Mouse (Mus musculus) neural tube, embryonic 13.5 days (tissue): ENCODE measurements around the gene Ipo11. TPM values are rescaled to one million over a fixed set of nuclear protein-coding genes. Genes with fewer than 3 reads are reported as not detected.

Source experiments
- ATAC-seq: fragments of 200-750 bp; cut with Nextera tagmentation; 2 replicates; pipeline ENCODE4 v1.8.0; 2017; ENCODE audit warnings: low read depth, mild to moderate bottlenecking, moderate TSS enrichment, moderate library complexity
- H3K27ac ChIP-seq: fragments of 300-500 bp; sonication (generic); replicated peaks from 2 replicates; pipeline ENCODE4 v1.5.1; 2015; ENCODE audit warnings: moderate library complexity, mild to moderate bottlenecking, inconsistent platforms
- H3K27me3 ChIP-seq: fragments of 300-500 bp; sonication (generic); 2 replicates; pipeline ENCODE4 v1.6.1; 2015; ENCODE audit warnings: mild to moderate bottlenecking, inconsistent platforms
- H3K36me3 ChIP-seq: fragments of 300-500 bp; sonication (generic); 2 replicates; pipeline ENCODE4 v1.6.1; 2015; ENCODE audit warnings: mild to moderate bottlenecking, inconsistent platforms
- H3K4me1 ChIP-seq: fragments of 300-500 bp; sonication (generic); replicated peaks from 2 replicates; pipeline ENCODE4 v1.6.1; 2015; ENCODE audit warnings: inconsistent platforms
- H3K4me2 ChIP-seq: fragments of 300-500 bp; sonication (generic); 2 replicates; pipeline ENCODE4 v1.6.1; 2015; ENCODE audit warnings: inconsistent platforms, mild to moderate bottlenecking, moderate library complexity
- H3K4me3 ChIP-seq: fragments of 300-500 bp; sonication (generic); 2 replicates; pipeline ENCODE4 v1.5.1; 2015; ENCODE audit warnings: mild to moderate bottlenecking, inconsistent platforms
- H3K9ac ChIP-seq: fragments of 300-500 bp; sonication (generic); 2 replicates; pipeline ENCODE4 v1.6.1; 2015; ENCODE audit warnings: moderate library complexity, mild to moderate bottlenecking, inconsistent platforms
- H3K9me3 ChIP-seq: fragments of 300-500 bp; sonication (generic); 2 replicates; pipeline ENCODE4 v1.6.1; 2016; ENCODE audit warnings: inconsistent platforms
- WGBS: fragments of 180-500 bp; shearing (Covaris S2); methylation state at CpG from one replicate; pipeline ENCODE4 v1.1.7; 2015; 5-methylcytosine and 5-hydroxymethylcytosine counted together
- polyA plus RNA-seq: library from polyadenylated mRNA; unstranded; fragments of >200 nt; fragmentation: Nextera tagmentation; extraction: Ambion mirVana; gene quantifications from 2 replicates; pipeline ENCODE4 v1.2.1, GENCODE M21; 2015

Ipo11 gene
- polyA plus RNA-seq: 32.8 and 36.3 TPM in 2 replicates

DNA sequence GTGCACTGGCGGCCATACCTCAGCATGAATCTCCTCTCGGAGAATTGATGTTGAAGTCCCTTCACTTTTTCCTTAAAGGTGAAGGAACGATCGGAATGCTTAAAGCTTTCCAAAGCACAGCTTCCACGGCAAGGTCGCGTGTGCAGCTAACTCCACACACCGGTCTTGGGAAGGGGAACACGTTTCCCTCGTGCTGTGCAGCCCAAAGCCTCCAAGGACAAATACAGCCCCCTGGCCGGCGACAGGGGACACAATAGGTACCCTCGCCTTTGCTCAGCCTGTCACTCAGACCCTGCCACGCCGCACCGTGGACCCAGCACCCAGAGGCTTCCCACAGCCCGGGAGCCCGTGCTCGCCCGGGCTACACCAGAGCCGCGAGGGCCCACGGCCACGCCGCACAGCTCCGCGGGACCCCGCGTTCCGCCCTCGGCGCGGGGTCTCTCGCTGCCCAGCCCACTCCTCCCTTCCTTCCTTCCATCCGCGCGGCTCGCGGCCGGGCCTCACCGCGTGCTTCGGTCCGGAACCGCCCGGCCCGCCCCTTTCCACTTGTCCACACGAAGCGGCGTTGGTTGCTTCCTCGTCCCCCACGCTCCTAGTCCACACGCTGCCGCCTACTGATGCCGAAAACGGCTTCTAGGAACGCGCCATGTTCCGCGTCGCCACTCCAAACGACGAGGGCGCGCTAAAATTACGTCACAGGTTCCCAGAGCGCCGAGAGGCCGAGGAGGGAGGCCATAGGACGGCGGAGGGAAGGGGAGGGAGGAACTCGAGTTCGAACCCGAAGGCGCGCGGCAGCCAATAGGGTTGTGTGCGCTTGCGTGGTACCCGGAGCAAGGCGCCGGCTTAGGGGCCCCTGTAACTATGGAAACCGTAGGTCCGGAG, at the start of gene Ipo11:
Ipo11 (minus strand) TSS at position 703 of the 882 bp plus-strand sequence.
- WGBS: under 1% methylated on average over 84 of the region's 84 CpGs
- H3K4me2 ChIP-seq: peak within 1 kb of the TSS; percentile 62
- H3K4me1 ChIP-seq: peaks cover 18% of the 10 kb centered on the region
- H3K9ac ChIP-seq: peak within 1 kb of the TSS; percentile 81
- peak; percentile 98 for ATAC-seq
- H3K4me3 ChIP-seq: peak within 1 kb of the TSS; percentile 86
- no peaks in the 10 kb centered on the region for H3K9me3 ChIP-seq
- no peaks in the 10 kb centered on the region for H3K36me3 ChIP-seq
- no peaks in the 10 kb centered on the region for H3K27me3 ChIP-seq
- peak within 1 kb of the TSS; percentile 84 for H3K27ac ChIP-seq

DNA sequence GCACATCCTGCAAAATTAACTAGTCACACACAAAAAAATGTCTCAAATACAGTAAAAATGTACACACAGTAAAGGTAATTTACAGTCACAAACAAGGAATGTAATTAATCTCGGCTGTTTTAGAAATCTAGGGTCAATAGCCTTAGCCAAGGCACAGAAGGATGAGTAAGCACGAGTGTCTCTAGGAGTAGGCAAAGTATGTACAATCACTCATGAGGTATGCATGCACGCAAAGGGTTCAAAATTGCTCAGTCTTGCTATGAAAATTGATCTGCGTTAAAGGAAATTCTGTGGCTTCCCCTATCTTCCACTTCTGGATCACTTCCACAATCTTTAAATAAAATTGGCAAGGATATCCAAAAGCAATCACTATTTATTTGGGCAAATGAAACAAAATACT, 24.7 kb upstream of the Ipo11 start:
- Histone ChIP-seq H3K4me2 (no peak overlapping the region), H3K9ac (no peak overlapping the region), H3K36me3 (peaks cover 61% of the 10 kb centered on the region), H3K4me1 (no peaks in the 10 kb centered on the region), H3K9me3 (no peaks in the 10 kb centered on the region), H3K4me3 (no peak overlapping the region), H3K27ac (no peak overlapping the region), H3K27me3 (no peaks in the 10 kb centered on the region)
- ATAC-seq: no peak
- 91% methylated on average over 4 of the region's 4 CpGs for WGBS

DNA sequence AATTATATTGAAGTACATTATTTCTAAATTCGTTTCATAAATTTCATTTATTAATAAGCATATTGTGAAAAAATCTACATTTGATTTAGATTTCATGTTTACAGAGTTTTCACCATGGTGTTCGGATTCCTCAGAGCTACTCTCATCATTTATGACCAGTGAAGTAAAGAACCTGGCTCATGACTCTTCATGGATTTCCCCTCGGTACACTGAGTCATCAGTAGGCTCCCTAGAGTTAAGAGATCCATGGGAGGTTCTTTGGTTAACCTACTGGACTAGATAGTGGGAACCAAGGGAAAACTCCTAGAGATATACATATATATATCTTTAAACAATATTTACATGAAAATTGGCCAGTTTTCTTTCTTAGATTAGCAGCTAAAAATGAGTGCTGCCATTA, 23.8 kb upstream of the Ipo11 start:
- Histone ChIP-seq H3K36me3 (peaks cover 67% of the 10 kb centered on the region), H3K4me1 (no peaks in the 10 kb centered on the region), H3K4me3 (no peak overlapping the region), H3K9ac (no peak overlapping the region), H3K27me3 (no peaks in the 10 kb centered on the region), H3K9me3 (no peaks in the 10 kb centered on the region), H3K27ac (no peak overlapping the region), H3K4me2 (no peak overlapping the region)
- 89% methylated on average over 3 of the region's 3 CpGs for WGBS
- ATAC-seq: no peak

DNA sequence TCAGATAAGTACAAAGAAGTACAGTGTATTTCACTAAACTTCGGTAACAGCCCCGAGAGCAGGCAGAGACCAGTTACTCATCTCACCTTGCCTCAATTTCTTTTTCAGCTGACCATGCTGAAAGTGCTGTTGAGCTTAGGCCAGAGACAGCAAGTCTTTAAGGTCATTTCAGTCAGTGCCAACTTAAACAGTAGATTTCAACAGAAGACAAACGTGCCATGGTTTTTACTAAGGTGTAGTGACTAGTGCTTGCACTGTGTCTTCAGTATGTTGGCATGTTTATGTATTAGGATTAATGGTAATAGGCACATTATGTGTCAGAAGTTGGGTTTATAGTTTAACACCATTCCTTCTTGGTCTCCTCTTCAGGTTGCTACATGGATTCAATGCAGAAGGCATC, 21.5 kb upstream of the Ipo11 start:
- 90% methylated on average over 3 of the region's 3 CpGs for WGBS
- Histone ChIP-seq H3K4me3 (no peak overlapping the region), H3K27me3 (no peaks in the 10 kb centered on the region), H3K4me2 (no peak overlapping the region), H3K27ac (no peak overlapping the region), H3K4me1 (no peaks in the 10 kb centered on the region), H3K9me3 (no peaks in the 10 kb centered on the region), H3K9ac (no peak overlapping the region), H3K36me3 (peaks cover 71% of the 10 kb centered on the region)
- no peak for ATAC-seq

DNA sequence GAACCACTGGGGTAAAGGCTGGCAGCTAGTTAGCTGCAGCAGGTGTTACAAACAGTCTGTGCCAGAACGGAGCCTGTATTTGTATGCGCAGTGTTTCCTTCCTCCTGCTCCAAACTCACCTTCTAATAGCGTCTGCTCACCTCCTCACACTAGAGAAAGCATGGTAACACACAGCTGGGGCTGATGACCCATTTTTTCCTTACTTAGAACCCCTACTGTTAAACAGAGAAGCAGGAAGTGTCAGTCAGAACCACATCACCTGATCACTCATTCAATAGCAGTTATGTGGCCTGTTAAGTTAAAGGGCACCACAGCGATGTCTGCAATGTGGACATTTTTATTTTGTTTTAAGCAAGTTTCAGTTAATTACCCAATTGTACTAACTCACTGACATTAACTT, 20.8 kb upstream of the Ipo11 start:
- Histone ChIP-seq H3K9me3 (no peaks in the 10 kb centered on the region), H3K4me3 (no peak overlapping the region), H3K4me2 (no peak overlapping the region), H3K27me3 (no peaks in the 10 kb centered on the region), H3K9ac (no peak overlapping the region), H3K4me1 (no peaks in the 10 kb centered on the region), H3K27ac (no peak overlapping the region), H3K36me3 (peaks cover 69% of the 10 kb centered on the region)
- 88% methylated on average over 4 of the region's 4 CpGs for WGBS
- no peak for ATAC-seq

DNA sequence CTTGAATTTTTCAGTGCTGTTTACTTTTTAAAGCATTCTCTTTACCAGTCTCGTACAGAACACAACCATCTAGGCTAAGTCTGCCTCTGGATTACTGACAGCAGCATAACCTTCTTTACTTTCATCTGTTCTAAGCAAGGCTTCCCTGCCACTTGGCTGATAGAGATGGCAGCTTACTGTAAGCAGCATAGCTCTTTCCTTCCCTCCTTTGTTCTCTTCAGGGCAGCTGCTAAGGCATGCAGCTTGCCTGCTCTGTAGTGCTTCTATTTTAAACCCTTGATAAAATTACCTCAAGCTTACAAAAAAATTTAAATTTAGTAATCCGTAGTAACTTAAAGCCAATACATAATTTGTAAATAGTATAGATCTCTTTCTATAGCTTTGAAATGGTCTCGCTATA, 18.1 kb upstream of the Ipo11 start:
- Histone ChIP-seq H3K27me3 (no peaks in the 10 kb centered on the region), H3K27ac (no peak overlapping the region), H3K9ac (no peak overlapping the region), H3K9me3 (no peaks in the 10 kb centered on the region), H3K4me1 (no peaks in the 10 kb centered on the region), H3K4me2 (no peak overlapping the region), H3K4me3 (no peak overlapping the region), H3K36me3 (peaks cover 69% of the 10 kb centered on the region)
- WGBS: 96% methylated on average over 3 of the region's 3 CpGs
- ATAC-seq: no peak

DNA sequence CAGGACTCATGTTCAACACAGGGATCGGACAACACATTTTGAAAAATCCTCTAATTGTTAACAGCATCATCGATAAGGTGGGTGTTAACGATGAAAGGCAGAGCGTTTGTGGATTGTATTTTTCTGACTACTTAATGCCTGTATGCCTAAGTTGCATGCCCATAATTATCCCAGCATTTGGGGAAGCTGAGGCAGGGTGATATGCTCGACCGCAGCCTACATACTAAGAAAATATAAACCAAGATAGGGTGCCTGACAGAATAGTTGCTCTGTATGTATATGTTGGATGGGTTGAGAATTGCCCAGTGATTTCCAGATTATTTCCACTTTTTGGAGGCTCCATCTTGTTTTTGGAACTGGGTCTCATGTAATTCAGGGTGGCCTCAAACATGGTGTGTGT, 10.8 kb upstream of the Ipo11 start:
- Histone ChIP-seq H3K9me3 (no peaks in the 10 kb centered on the region), H3K27me3 (no peaks in the 10 kb centered on the region), H3K4me1 (peaks cover 20% of the 10 kb centered on the region), H3K27ac (peak overlapping the region; percentile 82; the same call in 1 of the 2 replicates), H3K4me3 (peak overlapping the region; percentile 94), H3K36me3 (peaks cover 29% of the 10 kb centered on the region), H3K4me2 (peak overlapping the region; percentile 61), H3K9ac (peak overlapping the region; percentile 87)
- ATAC-seq: peak; percentile 1; the same call in 1 of the 2 replicates
- WGBS: 5% methylated on average over 6 of the region's 6 CpGs

DNA sequence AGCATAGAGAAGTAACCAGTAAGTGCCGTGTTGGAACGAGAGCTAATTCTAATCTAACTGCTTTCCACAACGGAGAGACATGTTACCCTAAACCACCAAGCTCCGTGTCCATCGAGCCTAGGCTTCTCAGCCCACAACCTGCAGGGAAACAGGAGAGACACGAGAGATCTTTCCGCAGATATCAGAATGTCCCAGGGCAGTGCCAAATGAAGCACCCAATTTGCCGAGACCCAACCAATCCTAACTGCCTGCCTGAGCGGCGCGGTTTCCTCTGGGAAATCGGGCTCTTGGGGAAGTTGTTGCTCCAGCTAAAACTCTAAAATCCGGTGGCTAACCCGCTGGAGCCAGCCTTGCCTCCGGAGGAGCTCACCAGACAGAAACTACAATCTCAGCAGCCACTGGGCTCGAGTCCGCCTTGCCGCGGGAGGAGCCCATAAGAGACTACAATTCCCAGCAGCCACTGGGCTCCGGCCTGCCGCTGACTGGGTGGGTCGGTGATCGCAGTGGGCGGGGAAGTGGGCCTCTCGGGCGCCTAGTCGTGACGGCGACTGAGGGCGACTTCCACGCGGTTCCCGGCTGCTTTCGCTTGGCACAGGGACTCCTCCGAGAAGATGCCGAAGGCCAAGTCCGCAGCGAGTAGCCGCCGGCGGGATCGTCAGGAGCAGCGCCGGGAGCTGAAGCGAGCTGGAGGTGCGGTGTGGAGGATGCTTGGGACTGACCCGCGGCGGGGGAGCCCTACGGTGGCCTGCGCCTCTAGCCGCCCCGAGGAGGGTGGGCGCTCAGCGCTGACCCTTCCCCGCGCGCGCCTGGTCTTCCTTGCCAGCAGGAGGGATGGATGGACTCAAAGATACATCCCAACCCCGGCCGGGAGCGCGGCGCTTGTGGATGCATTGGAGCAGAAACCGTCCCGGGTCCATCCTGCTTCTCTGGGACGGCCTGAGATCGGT, 10.1 kb upstream of the Ipo11 start, which contains the start of gene Dimt1:
Dimt1 (plus strand) TSS at position 534 of the 947 bp plus-strand sequence.
- Histone ChIP-seq H3K27ac (peak within 1 kb of the TSS; percentile 82), H3K4me1 (peaks cover 20% of the 10 kb centered on the region), H3K4me2 (peak within 1 kb of the TSS; percentile 61), H3K27me3 (no peaks in the 10 kb centered on the region), H3K4me3 (peak within 1 kb of the TSS; percentile 94), H3K9me3 (no peaks in the 10 kb centered on the region), H3K36me3 (peaks cover 22% of the 10 kb centered on the region), H3K9ac (peak within 1 kb of the TSS; percentile 87)
- ATAC-seq: peak; percentile 99
- WGBS: 1% methylated on average over 68 of the region's 68 CpGs

DNA sequence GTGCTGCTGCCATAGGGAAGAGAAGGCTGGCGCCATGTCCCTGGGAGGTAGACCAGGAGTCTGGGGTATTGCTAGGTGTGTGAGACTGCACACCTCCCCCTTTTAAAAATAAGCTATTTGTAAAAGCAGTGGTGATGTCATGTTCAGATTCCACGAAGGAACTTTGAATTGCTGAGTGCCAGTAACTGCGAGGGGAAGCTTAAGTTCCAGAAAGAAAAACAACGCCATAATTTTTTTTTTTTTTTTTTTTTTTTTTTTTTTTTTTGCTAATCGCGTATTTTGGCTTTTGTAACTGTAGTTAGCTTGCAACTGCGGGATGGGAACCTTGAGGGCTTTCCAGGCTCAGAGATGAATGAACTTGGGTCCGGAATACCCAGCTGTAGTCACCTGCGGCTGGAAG, 8.8 kb upstream of the Ipo11 start:
- WGBS: 84% methylated on average over 9 of the region's 9 CpGs
- Histone ChIP-seq H3K27ac (no peak overlapping the region), H3K4me1 (peaks cover 20% of the 10 kb centered on the region), H3K9me3 (no peaks in the 10 kb centered on the region), H3K4me3 (no peak overlapping the region), H3K36me3 (peaks cover 13% of the 10 kb centered on the region), H3K9ac (no peak overlapping the region), H3K4me2 (no peak overlapping the region), H3K27me3 (no peaks in the 10 kb centered on the region)
- ATAC-seq: no peak

DNA sequence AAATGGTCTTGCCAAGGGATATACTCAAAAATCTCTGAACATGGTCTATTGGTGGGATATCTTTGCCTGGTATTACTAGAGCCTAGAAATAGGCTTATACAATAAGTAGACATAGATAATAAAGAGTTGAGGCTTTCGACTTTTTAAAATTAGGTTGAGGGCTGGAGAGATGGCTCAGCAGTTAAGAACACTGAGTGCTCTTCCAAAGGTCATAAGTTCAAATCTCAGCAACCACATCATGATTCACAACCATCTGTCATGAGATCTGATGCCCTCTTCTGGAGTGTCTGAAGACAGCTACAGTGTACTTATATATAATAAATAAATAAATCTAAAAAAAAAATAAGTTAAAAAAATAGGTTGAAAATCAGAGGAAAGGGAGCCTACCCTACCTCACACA, 6.0 kb upstream of the Ipo11 start:
- H3K9ac ChIP-seq: no peak overlapping the region
- 87% methylated on average over 1 of the region's 1 CpGs for WGBS
- H3K27me3 ChIP-seq: no peaks in the 10 kb centered on the region
- no peak overlapping the region for H3K4me2 ChIP-seq
- no peaks in the 10 kb centered on the region for H3K36me3 ChIP-seq
- no peak for ATAC-seq
- H3K4me3 ChIP-seq: no peak overlapping the region
- peaks cover 3% of the 10 kb centered on the region for H3K4me1 ChIP-seq
- H3K9me3 ChIP-seq: no peaks in the 10 kb centered on the region
- H3K27ac ChIP-seq: no peak overlapping the region

DNA sequence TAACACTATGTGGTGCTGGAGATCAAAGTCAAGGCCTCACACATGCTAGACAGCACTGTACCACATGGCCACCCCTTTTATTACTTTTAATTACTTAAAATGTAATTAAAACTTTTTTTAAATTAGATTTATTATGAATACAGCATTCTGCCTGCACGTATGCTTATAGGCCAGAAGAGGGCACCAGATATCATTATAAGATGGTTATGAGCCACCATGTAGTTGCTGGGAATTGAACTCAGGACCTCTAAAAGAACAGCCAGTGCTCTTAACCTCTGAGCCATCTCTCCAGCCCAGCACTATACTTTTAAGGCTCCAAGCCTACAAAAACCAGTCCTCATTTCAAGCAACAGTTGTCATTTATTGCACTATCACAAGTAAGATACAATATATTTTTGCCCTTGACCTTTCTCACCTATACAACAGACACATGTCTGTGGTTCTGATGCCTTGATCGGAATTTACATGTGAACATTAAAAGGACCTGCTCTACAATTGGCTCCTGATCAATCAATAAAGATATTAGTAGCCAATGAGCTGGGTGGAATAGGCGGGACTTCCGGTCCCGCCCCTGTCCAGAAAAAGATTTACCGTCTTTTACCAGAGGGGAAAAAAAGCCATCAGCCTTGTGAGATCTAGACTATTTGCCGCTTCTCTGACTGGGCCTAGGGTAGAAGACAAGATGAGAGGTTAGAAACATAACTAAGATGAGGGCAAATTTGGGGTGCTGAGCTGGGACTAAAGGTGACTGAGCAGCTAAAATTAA, 4.6 kb upstream of the Ipo11 start:
- H3K27me3 ChIP-seq: no peaks in the 10 kb centered on the region
- 30% methylated on average over 7 of the region's 7 CpGs for WGBS
- H3K4me3 ChIP-seq: no peak overlapping the region
- H3K4me2 ChIP-seq: no peak overlapping the region
- H3K9me3 ChIP-seq: no peaks in the 10 kb centered on the region
- H3K4me1 ChIP-seq: no peaks in the 10 kb centered on the region
- no peak overlapping the region for H3K27ac ChIP-seq
- H3K9ac ChIP-seq: no peak overlapping the region
- ATAC-seq: no peak
- H3K36me3 ChIP-seq: no peaks in the 10 kb centered on the region
